Mouse (Mus musculus) embryonic facial prominence, embryonic 14.5 days (tissue): ENCODE data around the gene Gucd1. TPM values are rescaled to one million over a fixed set of nuclear protein-coding genes. Genes with fewer than 3 reads are reported as not detected.

Source experiments
- ATAC-seq: fragments of 200-750 bp; cut with Nextera tagmentation; 2 replicates; pipeline ENCODE4 v1.8.0; 2017; ENCODE audit warnings: low read depth, moderate number of reproducible peaks, moderate TSS enrichment
- DNase-seq: peaks from one replicate; pipeline ENCODE4 v3.0.0-alpha.2; 2015; ENCODE audit warnings: low spot score
- H3K27ac ChIP-seq: fragments of 300-500 bp; sonication (generic); replicated peaks from 2 replicates; pipeline ENCODE4 v1.5.1; 2014; ENCODE audit warnings: low read depth, mild to moderate bottlenecking, low read length, moderate library complexity
- H3K27me3 ChIP-seq: fragments of 300-500 bp; sonication (generic); replicated peaks from 2 replicates; pipeline ENCODE4 v1.6.1; 2014; ENCODE audit warnings: low read length; ENCODE audit not compliant: control insufficient read depth, insufficient read depth
- H3K36me3 ChIP-seq: fragments of 300-500 bp; sonication (generic); 2 replicates; pipeline ENCODE4 v1.6.1; 2014; ENCODE audit warnings: low read length, mixed read lengths; ENCODE audit not compliant: control insufficient read depth, insufficient read depth
- H3K4me1 ChIP-seq: fragments of 300-500 bp; sonication (generic); 2 replicates; pipeline ENCODE4 v1.6.1; 2014; ENCODE audit warnings: antibody characterized with exemption, low read length; ENCODE audit not compliant: control insufficient read depth, insufficient read depth
- H3K4me2 ChIP-seq: fragments of 300-500 bp; sonication (generic); 2 replicates; pipeline ENCODE4 v1.6.1; 2014; ENCODE audit warnings: low read depth, mild to moderate bottlenecking, low read length, moderate library complexity, mixed read lengths
- H3K4me3 ChIP-seq: fragments of 300-500 bp; sonication (generic); 2 replicates; pipeline ENCODE4 v1.5.1; 2014; ENCODE audit warnings: low read depth, mild to moderate bottlenecking, low read length
- H3K9ac ChIP-seq: fragments of 300-500 bp; sonication (generic); 2 replicates; pipeline ENCODE4 v1.6.1; 2014; ENCODE audit warnings: low read depth, mild to moderate bottlenecking, low read length, moderate library complexity, mixed read lengths
- H3K9me3 ChIP-seq: fragments of 300-500 bp; sonication (generic); 2 replicates; pipeline ENCODE4 v1.6.1; 2016; ENCODE audit warnings: low read length; ENCODE audit not compliant: control insufficient read depth
- WGBS: fragments of 180-500 bp; shearing (Covaris S2); extraction: QIAGEN DNeasy Blood & Tissue Kit; methylation state at CpG from one replicate; pipeline ENCODE4 v1.1.7; 2014; 5-methylcytosine and 5-hydroxymethylcytosine counted together
- polyA plus RNA-seq: library from polyadenylated mRNA; unstranded; fragments of >200 nt; fragmentation: Nextera tagmentation; extraction: Ambion mirVana; gene quantifications from 2 replicates; pipeline ENCODE4 v1.2.1, GENCODE M21; 2014

Gene Gucd1
- polyA plus RNA-seq, 1 experiment from 2014 or later, result 32.9 TPM

DNA sequence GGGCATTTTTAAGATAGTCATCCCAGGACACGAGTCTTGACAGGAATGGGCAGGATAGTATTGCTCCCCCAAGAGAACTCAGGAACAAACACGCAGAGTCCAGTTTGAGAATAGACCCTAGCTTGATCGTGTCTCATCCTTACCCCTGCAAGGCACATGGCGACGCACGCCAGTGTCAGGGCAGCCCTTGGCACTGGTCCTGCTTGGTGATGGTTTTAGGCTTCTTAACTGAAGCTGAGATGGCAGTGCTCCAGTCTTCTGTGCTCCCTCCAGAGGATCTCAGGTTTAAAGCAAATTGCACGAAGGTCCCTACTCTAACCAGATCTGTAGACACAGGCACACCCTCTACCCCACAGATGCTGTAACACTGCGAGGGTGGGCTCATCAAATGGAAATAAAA lies 202.0 kb downstream of the Gucd1 start:
- Histone ChIP-seq H3K4me3 (no peak overlapping the region), H3K4me1 (0 out of 2 replicates have a peak, but pooled peaks cover 4% of the 10 kb centered on the region), H3K27ac (no peak overlapping the region), H3K9me3 (no peaks in the 10 kb centered on the region), H3K9ac (no peak overlapping the region), H3K36me3 (peaks cover 13% of the 10 kb centered on the region), H3K27me3 (peaks cover 26% of the 10 kb centered on the region), H3K4me2 (no peak overlapping the region)
- 77% methylated on average over 8 of the region's 8 CpGs for WGBS
- ATAC-seq (no peak), DNase-seq (peak; percentile 14)

GRCm38 (mm10) chr10:75314190-75314980 lies 203.4 kb downstream of the Gucd1 start:
- Histone ChIP-seq H3K9me3 (no peaks in the 10 kb centered on the region), H3K4me3 (no peak overlapping the region), H3K9ac (no peak overlapping the region), H3K4me1 (0 out of 2 replicates have a peak, but pooled peaks cover 4% of the 10 kb centered on the region), H3K27ac (no peak overlapping the region), H3K4me2 (no peak overlapping the region), H3K36me3 (peaks cover 26% of the 10 kb centered on the region), H3K27me3 (peaks cover 26% of the 10 kb centered on the region)
- WGBS, result 49% methylated on average over 6 of the region's 6 CpGs
- ATAC-seq (no peak), DNase-seq (peak; percentile 12)

GRCm38 (mm10) chr10:75312361-75312760 lies 205.4 kb downstream of the Gucd1 start:
- WGBS, result 67% methylated on average over 7 of the region's 7 CpGs
- DNase-seq, result no peak
- Histone ChIP-seq H3K9ac (no peak overlapping the region), H3K4me2 (no peak overlapping the region), H3K4me1 (0 out of 2 replicates have a peak, but pooled peaks cover 4% of the 10 kb centered on the region), H3K27me3 (peaks cover 11% of the 10 kb centered on the region), H3K27ac (no peak overlapping the region), H3K36me3 (peaks cover 46% of the 10 kb centered on the region), H3K9me3 (no peaks in the 10 kb centered on the region), H3K4me3 (no peak overlapping the region)
- no peak for ATAC-seq

DNA sequence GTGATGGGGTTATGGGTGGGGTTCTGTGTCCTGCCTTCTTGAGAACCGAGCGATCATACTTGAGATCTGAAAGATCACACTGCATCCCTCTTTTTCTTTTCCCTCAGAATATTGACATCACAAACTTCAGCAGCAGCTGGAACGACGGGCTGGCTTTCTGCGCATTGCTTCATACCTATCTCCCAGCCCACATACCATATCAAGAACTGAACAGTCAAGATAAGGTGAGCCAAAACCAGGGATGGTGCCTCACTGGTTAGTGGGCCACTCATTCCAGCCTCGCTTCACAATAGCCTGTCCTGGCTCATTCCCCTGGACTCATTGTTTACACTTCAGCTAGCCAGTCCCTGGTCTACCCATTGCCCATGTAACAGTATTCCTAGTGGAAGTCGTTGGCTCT lies 210.6 kb downstream of the Gucd1 start:
- Histone ChIP-seq H3K4me1 (no peaks in the 10 kb centered on the region), H3K9ac (no peak overlapping the region), H3K4me2 (no peak overlapping the region), H3K4me3 (no peak overlapping the region), H3K27me3 (no peaks in the 10 kb centered on the region), H3K27ac (no peak overlapping the region), H3K36me3 (peaks cover 89% of the 10 kb centered on the region), H3K9me3 (no peaks in the 10 kb centered on the region)
- no peak for DNase-seq
- WGBS, result 95% methylated on average over 7 of the region's 7 CpGs
- no peak for ATAC-seq

DNA sequence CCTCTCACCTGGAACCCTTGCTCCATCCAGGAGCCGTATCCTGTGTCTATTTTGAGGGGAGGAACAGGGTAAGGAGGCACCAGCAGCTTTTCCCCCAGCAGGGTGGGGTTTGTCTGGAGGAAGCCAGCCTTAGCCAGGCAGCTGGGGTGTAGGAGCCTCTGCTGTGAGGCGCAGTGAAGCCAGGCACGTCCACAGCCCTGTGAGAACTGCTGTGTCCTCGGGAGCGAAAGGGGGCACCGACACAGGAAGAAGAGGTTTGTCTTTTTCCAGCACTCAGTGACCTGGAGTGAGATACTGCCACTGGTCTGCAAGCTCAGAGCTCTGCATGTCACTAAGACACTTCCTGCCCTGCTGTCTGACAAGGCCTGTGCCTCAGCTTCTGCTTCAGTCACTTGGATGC lies 213.4 kb downstream of the Gucd1 start:
- ATAC-seq (no peak), DNase-seq (no peak)
- 0 out of 2 replicates have a peak overlapping the region, but pooled peaks have one; percentile 10 for H3K27ac ChIP-seq

DNA sequence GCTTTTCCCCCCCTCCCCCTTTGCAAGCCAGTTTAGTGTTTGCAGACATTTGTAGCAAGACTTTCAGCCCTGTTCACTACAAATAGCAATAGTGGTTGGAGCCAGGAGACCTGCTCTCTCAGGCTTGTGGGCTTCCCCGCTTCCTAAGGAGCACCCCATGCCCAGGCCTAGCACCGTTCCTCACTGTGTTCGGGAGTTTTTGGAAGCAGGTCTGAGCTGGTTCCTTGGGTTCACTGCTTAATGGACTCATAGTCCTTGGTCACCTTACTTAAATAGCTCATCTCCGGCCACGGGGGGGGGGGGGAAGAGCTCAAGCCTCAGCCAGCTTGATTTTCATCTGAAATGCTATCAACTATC lies 213.7 kb downstream of the Gucd1 start:
- DNase-seq (no peak), ATAC-seq (no peak)
- Histone ChIP-seq H3K27me3 (no peaks in the 10 kb centered on the region), H3K9me3 (no peaks in the 10 kb centered on the region), H3K36me3 (peaks cover 66% of the 10 kb centered on the region), H3K27ac (0 out of 2 replicates have a peak overlapping the region, but pooled peaks have one; percentile 10), H3K4me3 (no peak overlapping the region), H3K9ac (no peak overlapping the region), H3K4me2 (no peak overlapping the region), H3K4me1 (no peaks in the 10 kb centered on the region)
- 90% methylated on average over 5 of the region's 5 CpGs for WGBS

More for the DNA sequence above, 213.4 kb downstream of the Gucd1 start:
- peaks cover 68% of the 10 kb centered on the region for H3K36me3 ChIP-seq
- H3K4me3 ChIP-seq, result no peak overlapping the region
- no peak overlapping the region for H3K9ac ChIP-seq
- no peaks in the 10 kb centered on the region for H3K4me1 ChIP-seq
- H3K9me3 ChIP-seq, result no peaks in the 10 kb centered on the region
- no peak overlapping the region for H3K4me2 ChIP-seq
- no peaks in the 10 kb centered on the region for H3K27me3 ChIP-seq
- 66% methylated on average over 6 of the region's 6 CpGs for WGBS

DNA sequence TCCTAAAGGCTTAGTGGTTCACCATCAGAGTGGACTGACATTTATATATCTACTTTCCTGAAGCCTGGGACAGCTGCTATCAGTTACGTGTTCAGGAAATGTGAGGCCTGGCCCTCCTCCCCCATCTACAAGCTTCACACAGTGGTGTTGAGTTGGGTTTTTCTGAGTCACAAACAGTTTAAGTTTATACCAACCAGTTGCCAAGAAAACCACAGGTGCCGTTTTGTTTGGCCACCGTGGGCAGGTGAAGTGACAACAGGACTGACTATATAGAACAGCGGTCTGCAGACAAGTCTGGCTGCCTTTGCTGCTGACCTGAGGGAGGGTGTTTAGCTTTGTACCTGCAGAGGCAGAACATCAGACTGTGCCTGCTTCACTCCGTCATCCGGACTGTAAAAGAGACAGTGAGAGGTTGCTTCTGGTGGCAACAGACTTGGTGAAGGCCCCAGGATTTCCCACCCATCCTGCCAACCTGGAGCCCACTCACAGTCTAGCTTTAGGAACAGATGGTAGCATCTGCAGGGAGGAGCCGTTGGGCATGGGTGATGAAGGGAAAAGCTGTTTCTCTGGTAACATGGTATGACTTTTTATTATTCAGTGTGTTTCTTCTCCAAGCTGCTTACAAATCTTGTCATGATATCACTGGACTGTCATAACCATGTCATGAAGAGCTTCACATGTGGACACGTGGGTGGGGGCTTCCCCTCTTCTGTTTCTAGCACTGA lies 214.3 kb downstream of the Gucd1 start:
- Histone ChIP-seq H3K4me2 (no peak overlapping the region), H3K27ac (no peak overlapping the region), H3K9ac (no peak overlapping the region), H3K27me3 (no peaks in the 10 kb centered on the region), H3K9me3 (no peaks in the 10 kb centered on the region), H3K36me3 (peaks cover 66% of the 10 kb centered on the region), H3K4me1 (no peaks in the 10 kb centered on the region), H3K4me3 (no peak overlapping the region)
- no peak for ATAC-seq
- 77% methylated on average over 8 of the region's 8 CpGs for WGBS
- DNase-seq, result no peak

- no peak overlapping the region for H3K27ac ChIP-seq
- H3K36me3 ChIP-seq, result peaks cover 62% of the 10 kb centered on the region
- DNase-seq (no peak), ATAC-seq (no peak)
- H3K4me3 ChIP-seq, result no peak overlapping the region
- H3K4me2 ChIP-seq, result no peak overlapping the region
- H3K9me3 ChIP-seq, result no peaks in the 10 kb centered on the region
- no peaks in the 10 kb centered on the region for H3K4me1 ChIP-seq
- no peak overlapping the region for H3K9ac ChIP-seq
- whole genome bisulfite sequencing, result 88% methylated on average over 4 of the region's 4 CpGs
- H3K27me3 ChIP-seq, result no peaks in the 10 kb centered on the region
Measured at GRCm38 (mm10) chr10:75302536-75302935, 215.2 kb downstream of the Gucd1 start.
